Mouse (Mus musculus) Muller cell, postnatal 12 days (primary cell): ENCODE data around the gene Kcnip1.

ENCODE experiments used
- DNase-seq: peaks from one replicate; pipeline ENCODE4 v3.0.0-alpha.2; 2015; ENCODE audit errors: inconsistent ontology term

Gene Kcnip1

GRCm38 (mm10) chr11:33752431-33752873 lies 240.5 kb downstream of the Kcnip1 start:
- DNase-seq: peak; percentile 71

GRCm38 (mm10) chr11:33751503-33751902 lies 241.4 kb downstream of the Kcnip1 start:
- DNase-seq: peak; percentile 48

GRCm38 (mm10) chr11:33749979-33750378 lies 243.0 kb downstream of the Kcnip1 start:
- DNase-seq: no peak

GRCm38 (mm10) chr11:33749408-33749807 lies 243.5 kb downstream of the Kcnip1 start:
- no peak for DNase-seq

- DNase-seq: peak; percentile 90
Measured at GRCm38 (mm10) chr11:33748754-33749153, 244.2 kb downstream of the Kcnip1 start.

- no peak for DNase-seq
Measured at GRCm38 (mm10) chr11:33747402-33747955, 245.5 kb downstream of the Kcnip1 start.

GRCm38 (mm10) chr11:33746402-33746801 lies 246.6 kb downstream of the Kcnip1 start:
- no peak for DNase-seq

GRCm38 (mm10) chr11:33745821-33746329 lies 247.1 kb downstream of the Kcnip1 start:
- no peak for DNase-seq

- DNase-seq: no peak
Measured at GRCm38 (mm10) chr11:33744429-33744828, 248.5 kb downstream of the Kcnip1 start.

- DNase-seq: no peak
Measured at GRCm38 (mm10) chr11:33740187-33740586, 252.8 kb downstream of the Kcnip1 start.

GRCm38 (mm10) chr11:33736426-33736825 lies 256.5 kb downstream of the Kcnip1 start:
- no peak for DNase-seq

GRCm38 (mm10) chr11:33733269-33733668 lies 259.7 kb downstream of the Kcnip1 start:
- DNase-seq: peak; percentile 54

GRCm38 (mm10) chr11:33732358-33732757 lies 260.6 kb downstream of the Kcnip1 start:
- peak; percentile 36 for DNase-seq

- DNase-seq: peak; percentile 30
Measured at GRCm38 (mm10) chr11:33721297-33721696, 271.7 kb downstream of the Kcnip1 start.

GRCm38 (mm10) chr11:33706777-33707176 lies 286.2 kb downstream of the Kcnip1 start:
- no peak for DNase-seq

- DNase-seq: no peak
Measured at GRCm38 (mm10) chr11:33701958-33702459, 290.9 kb downstream of the Kcnip1 start.

- no peak for DNase-seq
Measured at GRCm38 (mm10) chr11:33701236-33701957, 291.6 kb downstream of the Kcnip1 start.

GRCm38 (mm10) chr11:33700725-33701124 lies 292.2 kb downstream of the Kcnip1 start:
- peak; percentile 21 for DNase-seq

- peak; percentile 95 for DNase-seq
Measured at GRCm38 (mm10) chr11:33690181-33690580, 302.8 kb downstream of the Kcnip1 start.

GRCm38 (mm10) chr11:33685904-33686303 lies 307.0 kb downstream of the Kcnip1 start:
- DNase-seq: peak; percentile 45

GRCm38 (mm10) chr11:33680151-33680550 lies 312.8 kb downstream of the Kcnip1 start:
- DNase-seq: peak; percentile 65

GRCm38 (mm10) chr11:33670105-33670965 lies 322.6 kb downstream of the Kcnip1 start:
- no peak for DNase-seq
